Mouse (Mus musculus): ENCODE measurements around the gene Cdk14.

Gene Cdk14

DNA sequence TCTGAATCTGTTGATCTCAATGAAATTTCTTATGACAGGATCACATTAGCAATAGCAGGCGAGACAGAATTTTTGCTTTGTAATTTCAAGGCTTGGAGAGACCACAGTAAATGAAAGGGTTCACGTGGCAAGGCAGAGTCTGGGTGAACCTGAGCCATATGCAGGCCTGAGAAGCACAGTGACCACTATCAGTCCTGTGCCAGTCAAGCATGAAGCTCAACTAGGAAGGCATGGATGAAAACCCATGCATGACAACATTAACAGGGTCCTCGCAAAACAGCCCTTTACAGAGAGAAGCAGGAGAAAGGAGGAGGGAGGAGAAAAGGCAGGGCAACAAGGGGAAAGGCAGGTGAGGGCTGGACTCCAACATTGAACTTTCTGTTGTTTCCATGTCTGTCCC, 311.1 kb downstream of the Cdk14 start:
- DNase-seq (ENCODE audit: extremely low spot score, low spot score), result no peak

DNA sequence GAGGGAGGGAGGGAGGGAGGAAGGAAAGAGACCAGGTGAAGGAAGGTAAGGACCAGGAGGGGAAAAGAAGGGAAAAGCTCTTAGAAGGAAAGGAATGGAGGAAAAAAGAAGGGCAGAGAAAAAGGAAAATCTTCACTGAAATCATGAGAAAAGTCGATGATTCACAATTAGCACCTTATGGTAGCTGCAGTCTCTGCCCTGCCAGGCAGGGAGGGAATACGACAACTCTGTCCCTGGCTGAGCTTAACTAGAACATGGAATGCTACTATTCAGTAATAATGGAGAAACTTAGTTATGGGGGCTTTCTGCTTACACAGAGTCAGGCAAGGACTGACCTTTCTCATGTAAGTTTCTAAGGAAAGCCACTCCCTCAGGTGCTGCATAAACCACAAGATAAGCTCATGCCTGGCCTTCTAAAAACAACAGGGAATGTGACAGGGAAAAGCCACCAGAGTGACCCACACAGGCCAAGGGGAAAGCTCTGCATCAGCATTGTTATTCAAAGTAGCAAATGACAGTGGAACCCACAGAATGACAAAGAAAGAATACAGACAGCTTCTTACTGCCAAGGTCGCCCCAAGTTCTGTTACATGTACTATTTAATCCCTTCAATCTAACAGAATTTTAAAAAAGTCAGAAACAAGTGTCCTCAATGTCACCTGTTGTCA, 323.7 kb downstream of the Cdk14 start:
- DNase-seq (ENCODE audit: extremely low spot score, low spot score), result no peak

DNA sequence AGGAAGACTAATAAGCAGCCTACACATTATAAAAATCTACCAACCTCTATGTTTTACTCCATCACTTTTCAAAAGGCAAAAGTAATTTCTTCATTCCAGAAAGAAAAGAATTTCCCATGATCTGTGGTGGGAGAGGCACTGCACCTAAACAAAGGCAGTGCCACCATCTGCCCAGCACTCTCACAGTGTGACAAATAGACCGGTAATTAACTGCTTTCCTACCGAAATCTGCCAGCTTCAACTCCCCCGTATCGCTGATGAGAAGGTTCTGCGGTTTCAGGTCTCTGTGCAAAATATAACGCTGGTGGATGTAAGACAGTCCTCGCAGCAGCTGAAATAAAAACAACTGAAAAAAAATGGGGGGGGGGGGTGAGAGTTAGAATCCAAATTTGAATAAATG, 327.4 kb downstream of the Cdk14 start:
- DNase-seq (ENCODE audit: extremely low spot score, low spot score), result no peak

DNA sequence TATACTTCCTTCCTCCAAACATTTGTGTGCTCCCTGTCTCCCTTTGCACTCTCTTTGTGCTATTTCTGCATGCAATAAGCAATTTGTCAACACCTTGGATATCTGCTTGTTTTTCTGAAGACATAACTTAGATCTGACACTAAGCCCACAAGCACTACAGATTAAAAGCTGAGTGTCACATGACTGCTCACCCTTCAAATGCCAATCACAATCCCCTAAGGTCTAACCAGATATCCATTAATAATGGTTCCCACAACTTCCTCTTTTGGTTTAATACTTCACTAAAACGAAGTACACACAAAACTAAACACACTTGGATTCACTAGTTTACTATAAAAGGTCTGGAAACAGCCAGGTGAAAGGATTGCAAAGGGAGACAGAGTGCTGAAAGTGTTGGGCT, 348.6 kb downstream of the Cdk14 start:
- no peak for DNase-seq (ENCODE audit: extremely low spot score, low spot score)

DNA sequence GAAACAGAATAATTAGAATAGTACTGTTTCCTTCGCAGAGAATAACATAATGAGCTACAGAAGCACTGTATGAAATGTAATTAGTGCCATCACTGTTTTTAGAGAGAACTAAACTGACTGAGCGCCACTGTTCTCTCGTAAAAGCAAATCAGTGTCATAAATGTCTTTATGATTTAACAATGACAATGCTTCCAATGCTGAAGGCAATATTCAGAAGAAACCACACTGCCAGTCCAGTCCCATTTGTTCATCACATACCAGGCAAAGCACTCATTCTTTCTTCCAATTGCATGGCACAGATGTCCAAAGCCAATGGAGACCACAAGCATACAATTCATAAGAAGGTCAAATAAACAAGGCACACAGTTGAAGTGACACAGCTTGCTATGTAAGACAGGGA, 355.4 kb downstream of the Cdk14 start:
- DNase-seq (ENCODE audit: extremely low spot score, low spot score), result no peak

DNA sequence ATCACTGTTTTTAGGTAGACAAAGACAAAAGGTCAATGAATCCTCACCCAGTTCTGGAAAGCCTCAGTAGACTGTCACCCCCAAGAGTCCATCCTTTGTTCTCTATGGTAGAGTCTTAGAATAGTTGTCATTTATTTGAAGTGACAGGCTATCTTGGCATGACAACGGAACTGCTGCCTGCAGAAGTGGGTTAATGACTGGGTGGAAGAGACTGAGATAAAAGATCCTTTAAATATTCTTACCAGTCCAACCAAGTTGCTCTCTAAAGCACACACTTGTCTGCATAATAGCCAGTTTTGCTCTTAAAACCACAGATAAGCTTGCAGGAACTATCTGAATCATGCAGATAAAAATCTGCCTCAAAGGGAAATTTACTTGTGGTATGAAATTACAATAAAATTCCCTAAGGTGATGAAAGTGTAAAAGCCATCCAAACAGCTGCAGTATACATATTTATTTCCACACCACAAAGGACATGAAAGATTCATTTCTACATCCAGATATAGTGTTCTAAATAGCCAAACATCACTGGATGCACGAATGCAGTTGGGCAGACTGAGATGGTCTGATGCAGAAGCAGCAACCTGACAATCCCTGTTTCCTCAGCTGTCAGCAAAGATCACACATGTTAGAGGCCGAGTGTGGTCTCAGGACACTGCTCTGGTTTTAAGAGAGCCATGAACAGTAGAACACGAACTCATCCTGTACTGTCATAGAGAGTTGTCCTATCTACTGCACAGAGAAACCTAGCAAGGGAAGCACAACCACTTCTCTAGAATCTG, 363.8 kb downstream of the Cdk14 start:
- DNase-seq (ENCODE audit: extremely low spot score, low spot score), result no peak

DNA sequence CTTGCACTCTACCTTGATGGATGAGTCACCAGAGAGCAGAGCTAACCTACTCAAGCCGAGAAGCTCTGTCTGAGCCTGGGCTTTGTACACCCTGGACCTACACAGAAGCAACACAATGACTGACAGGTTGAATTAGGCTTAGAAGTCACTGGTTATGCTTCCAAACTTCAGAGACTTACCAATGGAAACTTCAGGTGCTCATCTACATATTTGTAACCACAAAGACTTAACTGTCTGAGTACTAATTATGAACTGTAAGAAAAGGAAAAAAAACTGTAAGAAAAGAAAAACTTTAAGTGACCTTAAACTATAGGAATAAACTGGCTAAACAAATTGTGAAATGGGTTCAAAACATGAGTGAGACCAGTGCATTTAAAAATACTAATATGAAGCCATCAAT, 364.6 kb downstream of the Cdk14 start:
- DNase-seq (ENCODE audit: extremely low spot score, low spot score), result no peak

DNA sequence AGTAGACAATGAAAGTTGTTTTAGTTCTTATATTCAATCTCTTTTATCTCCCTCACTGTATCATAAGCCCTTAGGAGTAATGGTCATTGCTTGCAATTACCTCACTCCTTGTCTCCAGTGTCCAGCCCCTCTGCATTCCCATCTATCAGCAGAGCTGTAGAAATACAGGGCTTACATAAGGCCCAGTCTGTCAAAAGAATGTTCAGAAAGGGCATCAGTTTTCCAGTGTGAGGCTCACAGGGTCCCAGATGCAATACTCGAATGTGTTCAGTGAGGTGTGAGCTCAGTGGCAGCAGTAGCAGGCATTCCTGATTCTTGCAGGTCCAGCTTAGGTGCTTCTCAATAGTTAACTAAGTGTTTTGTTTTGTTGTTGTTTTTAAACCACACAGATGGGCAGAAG, 365.8 kb downstream of the Cdk14 start:
- no peak for DNase-seq (ENCODE audit: extremely low spot score, low spot score)

DNA sequence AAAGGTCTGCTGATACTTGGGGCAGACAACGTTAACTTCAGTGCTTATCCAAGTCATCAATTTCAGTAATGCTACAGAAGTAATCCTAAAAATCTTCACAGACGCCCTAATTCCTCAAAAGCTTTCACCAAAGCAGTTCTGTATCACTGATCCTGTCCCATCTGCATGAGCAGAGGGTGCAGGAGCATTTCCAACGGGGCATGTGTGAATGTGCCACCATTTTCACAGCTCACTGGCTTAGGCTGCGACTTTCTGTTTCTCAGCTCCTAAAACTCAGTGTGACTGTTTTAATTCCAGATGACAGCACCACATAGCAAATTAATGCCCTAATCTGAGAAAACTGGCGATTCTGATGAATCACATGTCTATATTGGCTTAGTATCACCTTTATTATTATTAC, 375.8 kb downstream of the Cdk14 start:
- DNase-seq (ENCODE audit: extremely low spot score, low spot score), result no peak

DNA sequence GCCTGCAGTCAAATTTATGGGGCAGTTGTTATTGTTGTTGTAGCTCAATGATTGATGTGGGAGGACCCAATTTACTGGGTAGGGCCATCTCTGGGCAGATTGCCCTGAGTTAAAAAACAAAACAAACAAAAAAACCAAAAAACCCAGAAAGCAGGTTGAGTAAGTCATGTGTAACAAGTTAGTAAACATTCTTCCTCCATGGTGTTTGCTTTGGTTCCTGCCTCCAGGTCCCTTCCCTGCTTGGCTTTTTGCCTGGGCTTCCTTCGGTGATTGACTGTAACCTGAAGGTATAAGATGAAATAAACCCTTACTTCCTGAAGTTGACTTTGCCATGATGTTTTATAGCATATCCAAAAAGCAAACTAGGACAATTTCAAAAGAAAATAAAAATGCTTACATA, 377.4 kb downstream of the Cdk14 start:
- DNase-seq (ENCODE audit: extremely low spot score, low spot score), result no peak

DNA sequence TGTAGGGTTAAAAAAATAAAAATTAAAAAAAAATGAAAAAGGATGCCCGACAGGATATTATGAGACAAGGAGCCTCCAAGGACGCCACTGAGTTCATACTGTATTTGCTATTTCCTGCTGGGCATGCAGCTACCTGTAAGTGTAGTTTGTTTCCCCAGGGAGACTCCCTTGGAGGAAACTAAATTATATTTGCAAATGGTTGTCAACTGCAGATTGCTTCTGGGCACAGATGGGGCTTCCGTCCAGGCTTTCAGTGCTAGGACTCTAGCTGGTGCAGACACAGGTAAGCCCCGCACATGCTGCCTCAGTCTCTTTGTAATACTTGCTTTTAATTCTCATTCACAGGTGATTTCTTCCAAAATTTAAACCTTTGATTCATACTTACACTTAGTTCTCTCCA, 378.6 kb downstream of the Cdk14 start:
- no peak for DNase-seq (ENCODE audit: extremely low spot score, low spot score)

DNA sequence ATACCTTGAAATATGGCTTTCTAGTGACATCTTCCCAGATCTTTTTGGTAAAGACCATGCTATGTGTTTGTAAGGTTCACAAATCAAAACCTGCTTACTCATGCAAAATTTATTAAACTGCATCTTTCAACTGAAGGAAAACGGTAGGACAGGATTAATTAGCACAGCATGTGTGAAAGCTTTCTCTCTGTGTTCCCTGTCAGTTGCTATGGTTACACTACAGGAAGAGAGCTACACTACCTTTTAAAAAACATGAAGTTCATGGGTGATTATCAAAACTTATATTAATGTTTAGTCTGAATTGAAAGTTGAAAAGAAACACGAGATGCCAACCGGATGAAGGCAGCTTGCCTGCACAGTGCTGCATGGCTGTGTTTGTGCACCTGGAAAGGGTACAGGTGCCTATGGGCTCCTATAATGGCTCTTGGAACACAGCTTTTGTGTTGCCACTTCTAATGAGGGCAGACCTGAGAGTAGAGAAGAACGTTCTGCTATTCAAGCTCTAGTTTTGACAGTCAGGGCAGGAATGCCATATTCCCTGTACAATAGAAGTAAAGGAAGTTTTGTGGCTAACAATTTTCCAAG, 380.3 kb downstream of the Cdk14 start:
- DNase-seq (ENCODE audit: extremely low spot score, low spot score), result no peak

DNA sequence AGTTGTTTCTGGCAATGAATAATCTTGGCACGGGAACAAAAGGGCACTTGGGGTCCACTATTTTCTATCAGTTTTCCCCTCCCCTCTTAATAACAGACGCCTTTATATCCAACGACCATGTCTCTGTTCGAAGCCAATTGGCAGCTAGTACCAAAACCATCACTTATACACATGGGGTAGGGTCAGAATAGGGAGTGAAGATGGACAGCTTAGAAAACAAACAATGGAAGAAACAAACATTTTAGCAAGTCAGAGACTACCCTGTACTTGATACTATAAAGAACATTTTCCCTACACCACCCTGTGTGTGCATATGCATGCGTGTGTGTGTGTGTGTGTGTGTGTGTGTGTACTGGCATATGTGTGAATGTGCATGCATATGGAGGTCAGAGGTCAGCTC, 386.7 kb downstream of the Cdk14 start:
- no peak for DNase-seq (ENCODE audit: extremely low spot score, low spot score)

DNA sequence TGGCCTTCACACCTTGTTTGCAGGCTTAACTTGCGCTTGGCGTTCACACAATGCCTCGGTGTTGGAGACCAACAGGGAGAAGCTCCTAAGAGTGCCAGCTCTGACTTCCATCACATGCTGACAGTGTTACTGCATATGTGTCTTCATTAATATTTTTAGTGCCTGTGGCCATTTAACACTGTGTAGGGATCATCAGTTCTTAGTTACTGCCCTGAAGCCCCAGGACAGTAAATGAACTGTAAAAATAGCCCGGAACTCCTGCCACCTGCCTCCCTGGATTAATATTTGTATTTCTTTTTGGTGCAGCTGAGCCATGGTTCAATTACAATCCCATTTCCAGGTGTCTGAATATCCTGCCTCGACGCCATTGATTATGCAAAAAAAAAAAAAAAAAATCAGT, 387.3 kb downstream of the Cdk14 start:
- no peak for DNase-seq (ENCODE audit: extremely low spot score, low spot score)

DNA sequence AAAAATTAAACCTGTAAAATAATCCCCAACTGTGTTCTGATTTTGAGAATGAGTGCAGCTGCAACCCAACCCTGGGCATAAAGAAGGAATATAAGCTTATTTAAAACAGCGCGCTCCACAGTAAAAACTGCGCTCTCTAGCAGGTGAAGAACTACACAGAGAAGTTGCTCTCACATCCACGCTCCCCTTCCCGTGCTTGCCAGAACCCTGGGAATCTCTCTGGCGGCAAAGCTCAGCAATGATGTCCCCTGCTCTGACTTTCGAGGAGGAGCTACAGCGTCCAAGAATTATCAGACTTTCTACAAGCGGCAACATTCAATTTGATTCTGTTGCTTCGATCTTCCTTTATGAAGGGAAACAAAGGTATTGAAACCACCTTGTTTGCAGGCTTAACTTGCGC, 387.7 kb downstream of the Cdk14 start:
- DNase-seq (ENCODE audit: extremely low spot score, low spot score), result no peak

DNA sequence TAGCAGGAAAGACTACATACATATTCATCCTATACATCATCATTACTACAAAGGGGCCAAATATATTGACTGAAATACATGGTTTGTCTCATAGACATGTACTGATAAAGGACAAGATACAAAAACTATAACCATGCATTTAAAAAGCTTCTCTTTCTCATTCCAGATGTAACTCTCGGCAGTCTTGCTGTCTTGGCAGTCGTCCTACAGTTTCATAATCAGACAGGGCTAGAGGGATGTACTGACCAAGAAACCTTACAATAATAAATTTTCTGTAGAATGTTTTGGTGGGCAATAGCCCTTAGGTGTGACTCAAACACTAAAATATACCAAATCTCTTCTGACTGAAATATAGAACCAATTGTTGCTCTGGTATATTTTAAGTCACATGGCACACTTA, 389.7 kb downstream of the Cdk14 start:
- DNase-seq (ENCODE audit: extremely low spot score, low spot score), result no peak

DNA sequence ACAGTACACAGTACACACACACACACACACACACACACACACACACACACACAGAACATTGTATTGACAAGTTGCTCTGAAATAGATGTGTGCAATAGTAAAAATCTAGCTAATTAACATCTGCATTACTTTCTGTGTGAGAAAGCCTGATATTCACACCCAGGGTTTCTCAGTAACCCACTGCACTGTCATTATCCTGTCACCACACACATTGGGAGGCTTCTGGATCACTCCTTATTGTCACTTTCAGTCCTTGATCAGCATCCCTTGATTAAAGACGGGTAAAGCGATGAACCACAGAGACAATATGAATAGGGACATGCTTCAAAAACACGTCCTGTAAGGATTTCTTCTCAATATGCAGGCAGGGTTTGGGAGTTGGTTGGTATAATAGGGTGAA, 401.2 kb downstream of the Cdk14 start:
- no peak for DNase-seq (ENCODE audit: extremely low spot score, low spot score)

DNA sequence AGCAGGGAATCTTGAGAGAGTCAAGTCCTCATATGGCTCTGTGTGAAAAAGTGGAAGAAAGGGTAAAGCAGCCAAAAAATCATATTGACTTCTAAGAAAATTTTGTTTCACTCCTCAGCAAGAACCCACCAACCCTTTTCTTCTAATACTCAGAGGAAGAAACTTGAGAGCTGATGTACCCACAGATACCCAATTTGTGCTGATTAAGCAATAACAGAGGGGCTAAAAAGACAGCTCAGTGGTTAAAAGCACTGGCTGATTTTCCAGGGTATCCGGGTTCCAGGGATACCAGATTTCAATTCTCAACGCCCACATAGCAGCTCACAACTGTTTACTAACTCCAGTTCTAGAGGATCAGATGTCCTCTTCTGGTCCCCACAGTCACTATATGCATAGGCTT, 401.9 kb downstream of the Cdk14 start:
- DNase-seq (ENCODE audit: extremely low spot score, low spot score), result no peak

DNA sequence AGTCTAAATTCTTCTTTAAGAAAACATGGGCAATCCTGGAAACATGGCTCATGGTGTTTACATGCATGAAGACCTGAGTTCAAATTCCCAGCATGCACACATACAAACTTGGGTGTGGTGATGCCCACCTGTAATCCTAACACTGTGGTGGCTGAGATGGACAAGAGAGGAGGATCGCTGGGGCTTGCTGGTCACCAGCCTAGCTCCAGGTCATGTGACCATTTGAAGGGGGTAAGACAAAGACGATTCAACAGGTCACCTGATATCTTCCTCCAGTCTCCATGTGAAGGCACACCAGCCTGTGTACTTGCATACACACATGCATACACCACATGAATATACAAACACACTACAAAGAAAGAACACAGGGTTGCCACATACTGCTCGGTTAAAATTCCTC, 406.3 kb downstream of the Cdk14 start:
- no peak for DNase-seq (ENCODE audit: extremely low spot score, low spot score)

DNA sequence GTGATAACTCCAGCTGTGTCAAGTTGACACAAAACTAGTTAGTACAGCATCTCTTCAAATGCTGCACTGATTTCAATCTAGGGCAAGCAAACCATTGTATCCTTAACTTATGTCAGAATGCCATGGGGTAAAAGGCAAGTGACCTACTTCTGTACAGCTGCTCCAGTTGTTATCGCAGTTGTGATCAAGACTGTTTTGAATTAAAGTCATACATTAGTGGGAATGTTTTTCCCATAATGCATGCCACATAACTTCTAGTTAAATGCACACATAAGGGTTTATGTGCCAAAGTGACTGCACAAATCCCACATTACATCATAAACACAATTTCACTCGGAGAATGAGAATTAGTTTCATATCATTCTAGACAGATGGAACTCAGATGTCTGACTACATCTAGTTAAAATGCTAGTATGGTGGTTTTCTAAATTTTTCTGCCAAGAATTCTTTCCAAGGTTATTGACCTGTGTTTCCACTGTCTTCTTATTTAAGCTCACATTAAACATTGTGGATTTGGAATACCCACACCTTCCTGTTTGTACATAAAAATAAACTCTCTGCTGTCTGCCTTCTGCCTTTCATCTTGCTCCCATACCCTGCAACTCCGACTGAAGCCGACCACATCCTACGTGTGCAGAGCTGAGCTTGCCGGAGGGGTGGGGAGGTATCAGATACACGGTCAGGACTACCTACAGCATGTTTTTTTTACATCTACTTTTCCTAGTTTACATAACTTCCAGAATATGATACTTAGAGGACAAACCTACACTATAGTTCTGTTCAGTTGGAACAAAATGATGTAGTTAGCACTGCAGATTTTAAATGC, 407.4 kb downstream of the Cdk14 start:
- DNase-seq (ENCODE audit: extremely low spot score, low spot score), result no peak

DNA sequence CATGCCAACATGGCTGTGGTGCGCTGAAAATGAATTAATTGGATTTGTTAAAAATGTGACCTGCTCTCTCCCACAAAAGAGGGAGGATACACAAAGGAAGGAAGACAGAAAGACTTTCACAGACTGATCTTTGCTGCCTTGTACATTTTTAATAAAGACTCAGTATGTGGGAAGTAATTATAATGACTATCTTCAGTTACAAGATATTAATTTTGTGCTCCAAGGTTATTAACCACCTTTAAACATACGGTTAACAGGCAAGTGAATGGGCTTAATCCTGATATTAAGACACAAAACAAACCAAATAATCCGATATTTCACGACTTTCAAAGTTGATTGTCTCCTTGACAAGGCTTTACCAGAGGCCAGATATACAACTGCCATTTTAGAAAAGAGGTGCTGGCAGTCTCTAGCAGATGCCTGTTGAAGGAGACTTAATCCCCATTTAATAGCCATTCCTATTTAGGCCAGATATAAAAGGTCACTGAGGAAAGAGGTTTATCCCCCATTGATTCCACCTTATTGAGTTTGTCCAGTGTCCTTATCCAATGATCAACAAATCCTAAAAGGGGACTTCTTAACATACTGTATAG, 411.9 kb downstream of the Cdk14 start:
- DNase-seq (ENCODE audit: extremely low spot score, low spot score), result no peak

Measured in neural tube, embryonic 10.5 days (tissue).